Mouse (Mus musculus) spleen, embryonic (tissue): ENCODE measurements around the gene Dnah11.
"Not testable (repeated sequence)": the region's sequence is repeated elsewhere in the genome, so short reads cannot be mapped to it uniquely, and the experiment has no call there.

ENCODE experiments used
- CTCF ChIA-PET: fragments of 350-600 bp; sonication (Branson Sonifier 250); formaldehyde crosslinking; loops from one replicate; lab custom pipeline; 2022; lab: Charles Lee

The Dnah11 gene

DNA sequence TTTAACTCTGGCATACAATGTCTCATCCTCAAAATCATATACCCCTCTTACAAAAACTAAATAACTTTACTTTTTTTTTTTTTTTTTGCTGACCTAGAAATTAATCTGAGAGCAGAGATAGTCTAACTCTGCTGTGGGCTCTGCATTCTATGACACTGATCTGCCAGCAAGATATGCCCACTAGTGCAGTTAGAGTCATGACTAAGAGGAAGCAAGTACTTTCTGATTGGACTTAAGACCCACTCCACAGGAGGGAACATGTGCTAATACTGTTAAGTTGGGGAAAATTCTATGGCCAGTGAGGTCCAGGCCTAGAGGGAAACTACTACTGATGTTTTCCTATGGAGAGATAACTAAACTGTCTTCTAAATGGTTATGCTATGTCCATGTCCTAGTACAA, 225.1 kb downstream of the Dnah11 start:
- CTCF ChIA-PET: no interaction called here

DNA sequence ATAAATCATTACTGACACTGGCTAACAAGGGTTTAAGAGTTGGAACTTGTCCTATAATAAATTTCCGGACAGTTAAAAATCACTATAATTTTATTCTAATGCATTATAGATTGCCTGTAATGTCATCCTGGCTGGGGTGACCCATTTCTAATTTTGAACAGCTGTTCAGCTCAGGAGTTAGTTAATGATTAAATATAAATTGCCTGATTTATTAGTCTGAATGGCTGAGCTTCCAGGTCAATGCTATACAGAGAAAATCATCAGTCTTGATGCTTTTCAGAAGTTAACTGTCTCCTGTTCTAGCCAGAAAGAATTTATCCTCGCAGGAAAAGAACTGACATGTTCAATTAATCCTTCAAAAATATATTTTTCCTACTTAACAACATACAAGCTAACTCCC, 236.1 kb downstream of the Dnah11 start:
- CTCF ChIA-PET: no interaction called here

DNA sequence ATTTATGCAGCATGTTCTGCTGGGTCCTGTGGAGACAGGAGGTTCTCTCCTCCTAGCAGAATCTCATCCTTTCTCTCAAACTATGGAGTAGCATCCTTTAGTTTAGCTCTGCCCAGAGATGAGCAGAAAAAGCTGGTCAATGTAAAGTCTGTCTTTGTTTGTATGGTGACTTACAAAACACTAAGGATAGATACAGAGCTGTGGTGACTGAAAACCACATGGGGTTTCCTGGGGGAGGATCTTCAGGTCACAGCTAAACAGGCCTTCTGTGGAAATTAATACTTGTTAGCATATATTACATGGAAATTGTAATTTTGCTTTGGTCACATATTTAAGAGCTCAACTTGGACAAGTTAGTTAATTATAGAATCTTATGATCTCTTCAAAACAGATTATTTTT, 239.6 kb downstream of the Dnah11 start:
- CTCF ChIA-PET: no interaction called here

DNA sequence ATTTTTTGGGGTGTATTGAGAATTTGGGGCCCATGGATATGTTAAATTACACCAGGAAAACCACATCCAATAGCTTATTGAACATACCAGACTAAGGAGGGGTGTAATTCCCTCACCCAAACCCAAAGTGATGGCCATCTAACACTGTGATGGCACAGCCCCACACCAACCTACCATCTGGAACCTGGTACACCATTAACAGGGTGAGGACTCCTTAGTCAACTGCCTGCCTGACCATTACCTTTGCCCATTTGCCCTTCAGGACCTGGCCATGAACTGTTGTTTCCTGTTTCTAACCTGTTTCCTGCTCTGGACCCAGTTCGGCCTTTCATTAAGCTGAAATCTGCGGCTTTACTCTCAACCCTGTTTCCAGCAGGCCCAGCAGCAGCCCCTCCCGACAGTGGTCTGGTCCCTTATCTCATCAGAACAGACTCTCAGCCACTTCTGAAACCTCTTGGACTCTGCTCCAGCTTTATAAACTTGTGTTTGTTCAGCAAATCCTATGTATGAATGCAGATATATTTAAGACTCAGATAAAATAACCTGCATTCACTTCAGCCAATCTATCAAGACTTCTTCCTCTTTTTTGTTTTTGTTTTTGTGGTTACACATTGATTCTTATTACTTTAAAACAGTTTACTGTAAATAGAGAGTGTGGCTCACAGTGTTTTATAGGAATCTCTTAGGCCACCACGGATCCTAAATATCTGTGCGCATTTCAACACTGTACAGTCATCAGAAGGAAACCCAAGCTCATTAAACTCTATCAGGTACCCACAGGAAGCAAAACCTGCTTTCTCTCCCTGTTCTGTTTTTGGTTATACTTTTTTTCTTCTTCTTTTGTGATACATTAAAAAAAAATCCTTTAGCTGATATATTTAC, 251.8 kb downstream of the Dnah11 start:
- CTCF ChIA-PET: no interaction called here

DNA sequence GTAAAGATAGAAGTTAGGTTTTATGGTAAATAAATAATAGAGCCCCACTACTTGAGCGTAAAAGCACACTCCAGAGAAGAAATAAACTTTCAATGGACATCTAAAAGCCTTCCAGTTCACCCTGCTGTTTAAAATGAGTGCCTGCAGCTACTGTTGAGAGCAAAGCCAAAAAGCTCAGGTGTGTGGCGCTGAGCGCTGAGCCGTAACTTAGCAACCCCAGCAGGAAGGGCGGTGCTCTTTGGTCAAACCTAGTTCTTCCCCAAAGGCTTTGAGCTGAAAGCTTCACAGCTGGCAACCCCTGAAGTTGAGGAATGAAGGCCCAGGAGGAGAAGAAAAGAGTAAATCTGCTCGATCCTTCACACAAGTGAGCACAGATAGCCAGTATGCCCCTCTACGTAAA, 256.9 kb downstream of the Dnah11 start:
- CTCF ChIA-PET: no interaction called here

DNA sequence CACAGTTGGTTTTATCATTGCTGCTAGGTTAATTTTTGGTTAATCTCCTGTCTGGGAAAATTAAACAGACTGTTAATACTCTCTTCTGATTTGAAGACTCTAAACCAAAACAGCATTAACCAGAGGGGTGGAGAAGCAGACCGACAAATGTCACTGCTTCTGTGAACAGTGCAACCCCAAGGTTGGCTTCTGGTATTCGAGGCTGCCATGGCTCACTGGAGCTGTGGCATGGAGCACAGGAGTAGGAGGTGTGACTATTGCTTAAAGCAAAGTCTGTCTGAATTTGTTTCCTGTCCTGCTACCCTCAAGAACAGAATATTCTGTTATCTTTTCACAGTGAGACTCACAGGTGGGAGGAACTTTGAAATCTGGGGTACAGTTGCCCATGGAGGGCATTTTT, 260.6 kb downstream of the Dnah11 start:
- CTCF ChIA-PET: no interaction called here

DNA sequence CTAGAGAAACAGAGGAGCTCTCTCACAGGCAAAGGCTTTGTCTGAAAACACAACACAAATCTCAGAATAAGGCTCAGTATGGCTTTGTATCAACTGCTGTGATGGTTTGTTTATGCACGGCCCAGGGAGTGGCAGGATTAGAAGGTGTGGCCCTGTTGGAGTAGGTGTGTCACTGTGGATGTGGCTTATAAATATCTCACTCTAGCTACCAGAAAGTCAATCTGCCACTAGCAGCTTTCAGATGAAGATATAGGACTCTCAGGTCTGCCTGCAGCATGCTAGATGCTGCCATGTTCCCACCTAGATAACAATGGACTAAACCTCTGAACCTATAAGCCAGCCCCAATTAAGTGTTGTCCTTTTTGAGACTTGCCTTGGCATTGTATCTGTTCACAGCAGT, 266.8 kb downstream of the Dnah11 start:
- CTCF ChIA-PET: no interaction called here

DNA sequence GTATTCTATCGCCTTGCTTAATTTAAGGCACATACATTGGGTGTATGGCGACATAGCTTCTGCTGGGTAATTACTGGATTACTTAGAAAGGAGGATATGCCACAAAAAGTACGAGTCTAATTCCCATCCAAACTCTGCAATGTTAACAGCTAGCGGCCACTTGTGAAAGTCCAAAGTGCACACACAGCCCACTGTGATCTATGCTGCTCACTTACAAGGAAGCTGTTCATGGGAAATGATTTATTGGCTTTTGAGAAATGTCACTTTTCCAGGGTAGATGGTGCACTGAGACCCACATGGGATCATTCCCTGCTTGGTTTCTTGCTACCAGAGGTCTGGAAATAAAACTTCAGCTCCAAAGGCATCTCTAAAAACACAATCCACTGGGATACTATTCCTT, 269.1 kb downstream of the Dnah11 start:
- CTCF ChIA-PET: interaction anchor here (0.6 kb wide), 1 partner anchor 15 kb away, joined by 12 read pairs; no protein-coding TSS in a partner anchor

DNA sequence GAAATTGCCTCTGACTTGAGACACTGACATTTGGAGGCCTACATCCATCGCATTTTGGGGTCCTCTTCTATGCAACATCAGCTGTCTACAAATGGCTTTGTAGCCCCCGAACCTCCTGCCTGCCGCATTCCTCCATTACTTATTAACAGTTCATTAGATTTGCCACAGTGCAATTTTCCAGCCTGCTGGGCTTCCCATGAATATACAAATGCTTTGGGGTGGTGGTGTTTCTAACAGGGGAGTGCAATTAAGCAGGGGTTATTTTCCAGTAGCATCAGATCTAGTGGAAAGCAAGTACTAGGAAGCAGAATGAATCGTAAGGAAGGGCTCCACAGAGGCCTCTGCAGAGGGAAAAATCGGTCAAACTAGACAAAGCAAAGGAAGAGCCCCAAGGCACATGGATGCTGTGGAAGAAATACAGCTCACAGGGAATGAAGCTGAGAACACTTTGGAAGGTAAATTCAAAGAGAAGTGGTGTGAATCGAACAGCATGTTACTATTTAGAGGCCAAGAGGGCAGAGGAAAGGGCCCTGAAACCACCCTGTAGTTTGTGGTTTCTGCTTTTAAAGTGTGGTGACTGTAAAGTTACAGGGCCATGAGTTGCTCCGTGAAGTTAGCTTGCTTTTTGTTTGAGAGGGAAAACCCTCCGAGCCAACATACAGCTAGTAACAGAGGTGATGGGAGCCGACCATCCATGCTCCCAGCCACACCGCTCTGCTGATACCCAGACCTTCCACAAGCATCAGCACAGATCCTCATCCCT, 282.8 kb downstream of the Dnah11 start:
- CTCF ChIA-PET: no interaction called here

DNA sequence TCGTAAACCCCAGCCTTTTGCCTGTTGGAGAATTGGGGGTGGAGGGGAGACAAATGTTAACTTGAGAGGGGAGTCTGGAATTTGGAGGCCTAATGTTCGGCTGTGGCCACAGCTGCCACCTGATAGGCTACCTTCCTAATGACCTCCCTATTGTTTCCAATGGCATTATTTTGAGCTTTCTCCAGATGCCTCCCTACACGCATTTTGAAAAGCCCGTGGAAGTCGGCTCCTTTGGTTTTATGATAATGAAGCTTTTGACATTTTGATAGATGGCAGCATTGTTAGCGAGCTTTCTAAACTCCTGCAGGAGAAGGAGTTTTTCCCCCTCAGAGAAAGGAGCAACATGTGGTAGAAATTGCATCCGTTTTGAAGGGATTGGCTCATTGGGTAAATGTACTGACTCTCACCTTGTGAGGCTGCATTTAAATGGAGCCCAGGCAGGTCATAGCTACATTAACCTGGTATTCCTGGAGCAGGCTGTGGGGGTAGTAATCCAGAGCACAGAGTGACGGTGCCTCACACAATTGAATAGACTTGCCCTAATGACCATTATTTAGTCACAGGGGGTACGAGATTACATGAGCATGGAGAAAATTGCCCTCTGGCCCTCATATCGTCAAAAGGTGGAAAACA, 284.1 kb downstream of the Dnah11 start:
- CTCF ChIA-PET: interaction anchor here (0.7 kb wide), 1 partner anchor 15 kb away, joined by 12 read pairs; no protein-coding TSS in a partner anchor

DNA sequence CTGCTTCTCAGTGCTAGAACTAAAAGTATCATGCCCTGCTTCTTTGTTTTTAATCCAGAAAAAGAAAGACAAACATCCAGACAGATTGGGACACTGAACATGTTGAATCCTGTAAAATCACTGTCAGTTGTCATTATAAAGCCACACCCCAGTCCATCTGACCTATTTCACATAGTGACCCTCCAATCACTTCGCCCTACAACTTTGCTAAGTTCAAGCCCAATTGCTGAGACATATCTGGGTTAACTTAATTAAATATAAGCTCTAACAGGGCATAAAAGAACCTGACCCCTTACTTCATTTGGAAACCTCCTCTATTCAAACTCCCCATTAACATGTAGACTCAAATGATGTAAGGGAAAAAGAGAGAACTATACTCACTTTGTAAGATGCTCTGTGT, 287.4 kb downstream of the Dnah11 start:
- CTCF ChIA-PET: no interaction called here

DNA sequence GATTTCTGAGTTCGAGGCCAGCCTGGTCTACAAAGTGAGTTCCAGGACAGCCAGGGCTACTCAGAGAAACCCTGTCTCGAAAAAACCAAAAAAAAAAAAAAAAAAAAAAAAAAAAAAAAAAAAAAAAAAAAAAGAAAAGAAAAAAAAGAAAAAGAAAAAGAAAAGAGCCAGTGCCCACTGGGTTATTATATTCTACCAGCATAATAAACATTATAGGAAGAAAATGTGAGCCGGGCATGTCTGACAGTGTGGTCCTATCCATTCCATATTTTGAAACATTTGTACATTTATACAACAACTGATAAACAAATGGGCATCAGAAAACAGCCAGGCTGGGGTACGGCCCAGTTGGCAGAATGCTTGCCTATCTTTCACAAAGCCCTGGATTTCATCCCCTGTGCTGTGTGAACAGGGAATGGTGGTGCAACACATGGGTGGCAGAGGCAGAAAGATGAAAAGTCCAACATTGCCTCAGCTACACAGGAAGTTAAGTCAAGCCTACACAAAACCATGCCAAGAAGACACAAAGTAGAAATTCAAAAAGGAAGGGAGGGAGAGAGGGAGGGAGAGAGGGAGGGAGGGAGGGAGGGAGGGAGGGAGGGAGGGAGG, 293.5 kb downstream of the Dnah11 start:
- CTCF ChIA-PET: not testable (repeated sequence)

DNA sequence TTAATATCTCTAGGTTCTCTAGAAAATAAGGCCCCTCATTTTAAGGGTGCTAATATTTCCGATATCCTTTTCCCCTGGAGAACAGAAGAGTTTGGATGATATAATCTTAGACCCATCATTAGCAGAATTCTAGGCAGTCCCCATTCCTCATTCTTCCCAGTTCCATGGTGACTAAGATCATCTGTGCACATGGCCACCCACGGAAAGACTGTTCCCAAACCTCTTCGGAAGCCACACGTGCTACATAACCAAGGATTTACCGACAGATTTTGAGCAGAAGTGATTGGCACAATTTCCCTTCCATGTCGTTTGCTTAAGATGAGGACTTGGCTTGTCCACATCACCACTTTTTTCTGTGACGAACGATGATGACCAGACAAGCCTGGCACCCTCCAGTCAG, 295.2 kb downstream of the Dnah11 start:
- CTCF ChIA-PET: no interaction called here

DNA sequence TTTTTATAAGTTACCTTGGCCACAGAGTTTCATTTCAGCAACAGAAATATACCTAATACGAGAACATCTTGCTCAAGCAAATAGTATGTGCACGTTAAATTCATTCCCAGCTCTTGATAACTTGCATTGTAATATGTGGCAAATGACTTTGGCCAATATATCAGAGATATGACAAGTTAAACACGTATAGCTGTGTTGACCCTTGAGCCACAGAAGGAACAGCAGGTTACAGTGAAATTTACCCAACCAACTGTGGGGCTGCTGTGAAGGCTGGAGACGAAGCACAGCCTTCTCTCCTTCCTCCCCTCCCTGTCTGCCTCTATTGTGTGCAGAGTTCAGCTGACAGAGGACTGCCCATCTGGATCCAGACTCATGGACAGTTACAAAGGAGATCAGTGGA, 297.5 kb downstream of the Dnah11 start:
- CTCF ChIA-PET: not testable (repeated sequence)

DNA sequence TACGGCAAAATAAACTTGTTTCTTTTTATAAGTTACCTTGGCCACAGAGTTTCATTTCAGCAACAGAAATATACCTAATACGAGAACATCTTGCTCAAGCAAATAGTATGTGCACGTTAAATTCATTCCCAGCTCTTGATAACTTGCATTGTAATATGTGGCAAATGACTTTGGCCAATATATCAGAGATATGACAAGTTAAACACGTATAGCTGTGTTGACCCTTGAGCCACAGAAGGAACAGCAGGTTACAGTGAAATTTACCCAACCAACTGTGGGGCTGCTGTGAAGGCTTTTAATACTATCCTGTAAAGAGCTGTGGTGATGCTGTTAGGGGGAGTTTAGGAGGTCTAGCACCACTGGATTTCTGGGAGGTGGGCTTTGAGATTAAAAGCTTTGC, 298.0 kb downstream of the Dnah11 start:
- CTCF ChIA-PET: interaction anchor here (0.5 kb wide), 1 partner anchor 477 kb away, joined by 4 read pairs; no protein-coding TSS in a partner anchor

DNA sequence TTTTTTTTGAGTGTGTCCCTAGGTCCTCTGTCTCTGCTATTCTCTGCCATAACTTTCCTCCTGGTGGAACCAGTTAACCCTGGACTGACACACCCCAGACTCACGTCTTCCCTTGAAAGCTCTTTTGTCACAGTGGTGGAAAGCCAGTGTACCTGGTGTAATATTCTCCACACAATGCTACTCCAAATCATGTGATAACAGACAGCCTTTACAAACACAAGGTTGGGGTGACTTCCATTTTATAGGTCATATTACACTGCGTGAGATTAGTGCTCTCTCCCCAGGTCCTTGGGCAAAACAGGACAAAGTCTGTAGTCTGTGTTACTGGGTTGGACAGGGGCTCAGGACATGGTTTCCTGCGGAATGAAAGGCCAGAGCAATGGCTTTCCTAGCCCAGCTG, 311.4 kb downstream of the Dnah11 start:
- CTCF ChIA-PET: interaction anchor here (0.7 kb wide), 1 partner anchor 18 kb away, joined by 5 read pairs; no protein-coding TSS in a partner anchor

DNA sequence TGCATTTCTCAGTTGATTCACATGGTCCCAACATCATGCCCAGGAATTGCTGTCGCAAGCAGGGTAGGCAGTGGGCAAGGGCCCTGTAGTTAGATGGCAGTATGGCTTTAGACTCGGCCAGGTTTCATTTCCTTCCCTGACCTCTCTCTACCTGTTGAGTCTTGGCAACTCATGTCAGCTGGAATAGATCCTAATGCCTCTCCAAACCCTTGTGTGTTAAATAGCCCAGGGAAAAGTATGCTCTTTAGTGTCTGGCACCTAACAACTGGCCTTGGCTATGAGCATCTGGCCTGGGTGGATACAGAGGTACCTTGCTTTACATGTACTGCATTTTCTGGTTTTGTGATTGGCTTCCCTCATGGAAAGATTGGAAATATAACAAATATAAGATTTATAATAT, 314.2 kb downstream of the Dnah11 start:
- CTCF ChIA-PET: no interaction called here

DNA sequence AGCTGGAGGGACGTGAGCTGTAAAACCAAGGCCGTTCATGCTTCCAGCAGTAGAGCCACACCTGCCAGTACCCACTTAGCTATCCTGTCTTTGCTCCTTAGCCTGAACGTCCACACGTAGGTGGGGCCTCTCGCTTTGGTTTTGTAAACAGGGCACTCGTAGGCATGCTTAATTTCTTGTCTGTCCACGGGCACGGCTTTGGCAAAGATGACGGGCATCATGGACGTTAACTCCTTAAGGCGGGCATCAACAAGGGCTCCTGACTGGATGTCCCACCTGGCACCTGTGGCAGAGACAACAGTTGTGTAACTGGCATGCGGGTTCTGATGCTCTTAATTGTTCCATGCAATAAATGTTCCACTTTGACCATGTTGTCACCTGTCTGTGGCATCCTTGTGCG, 320.5 kb downstream of the Dnah11 start:
- CTCF ChIA-PET: no interaction called here

DNA sequence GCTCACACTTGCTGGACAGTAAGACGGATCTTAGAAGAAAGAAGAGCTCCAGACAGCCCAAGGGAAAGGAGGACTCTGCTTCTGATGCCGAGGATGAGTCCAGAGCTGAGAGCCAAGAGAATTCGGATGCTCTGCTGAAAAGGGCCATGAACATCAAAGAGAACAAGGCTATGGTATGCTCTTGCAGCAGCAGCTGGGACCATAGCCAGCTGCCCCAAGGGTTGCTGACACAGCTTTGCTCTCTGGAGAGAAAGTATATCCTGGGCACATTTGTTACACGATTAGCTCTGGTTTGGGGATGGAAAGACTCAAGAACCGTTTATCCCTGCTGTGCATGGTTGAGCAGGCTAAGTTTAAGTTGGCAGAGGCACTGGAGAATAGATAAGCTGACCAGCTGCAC, 326.6 kb downstream of the Dnah11 start:
- CTCF ChIA-PET: no interaction called here

DNA sequence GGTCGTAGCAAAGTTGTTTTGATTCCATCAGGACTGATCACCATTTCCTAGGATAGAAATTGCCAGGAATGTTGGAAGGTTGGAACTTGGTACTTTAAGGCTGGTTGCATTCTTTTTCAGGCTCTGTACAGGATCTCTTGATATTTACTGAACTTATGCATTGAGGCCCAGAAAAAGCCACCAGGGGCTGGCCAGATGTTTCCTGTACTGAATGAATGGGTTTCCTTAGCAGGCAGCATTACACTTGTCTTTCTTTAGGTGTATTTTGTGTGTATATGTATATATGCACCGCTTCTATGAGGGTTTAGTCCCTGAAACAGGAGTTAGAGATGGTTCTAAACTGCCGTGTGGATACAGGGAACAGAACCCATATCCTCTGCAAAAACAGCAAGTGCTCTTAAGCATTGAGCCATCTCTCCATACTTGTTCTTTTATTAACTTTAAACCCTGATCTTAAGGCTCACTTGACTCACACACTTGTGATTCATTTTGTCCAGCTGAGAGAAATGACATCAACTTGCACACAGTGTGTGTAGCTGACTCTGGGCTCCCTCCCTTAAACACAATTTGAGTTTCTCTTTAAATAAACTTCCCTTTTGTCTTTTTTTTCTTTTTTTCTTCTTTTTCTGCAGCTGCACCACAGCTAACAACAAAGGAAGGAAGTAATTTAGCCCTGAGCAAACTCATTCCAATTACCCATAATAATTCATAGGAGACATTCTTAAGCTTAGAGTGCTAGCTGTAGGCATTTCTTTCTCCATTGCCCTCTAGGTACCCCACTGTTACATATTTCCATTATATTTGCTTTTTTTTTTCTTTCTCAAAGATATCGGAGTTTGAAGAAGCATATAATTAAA, 330.9 kb downstream of the Dnah11 start:
- CTCF ChIA-PET: no interaction called here

DNA sequence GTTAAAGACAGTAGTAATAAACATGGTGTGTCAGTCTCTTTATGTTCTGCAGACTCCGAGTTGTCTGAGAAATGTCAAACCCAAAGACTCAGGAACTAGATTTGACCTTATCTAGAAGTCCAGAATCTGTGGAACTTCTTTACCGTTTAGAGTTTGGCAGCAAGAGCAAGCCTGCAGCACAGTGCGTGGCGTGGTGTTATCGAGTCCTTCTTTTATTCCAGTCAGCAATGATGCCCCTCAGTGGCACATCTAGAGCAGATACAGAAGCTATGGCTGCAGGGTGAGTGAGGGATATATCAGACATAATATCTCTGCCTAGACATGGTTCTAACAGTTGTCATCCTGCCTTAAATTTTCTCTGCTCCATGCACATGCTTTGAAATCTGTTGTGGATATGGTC, 336.2 kb downstream of the Dnah11 start:
- CTCF ChIA-PET: no interaction called here
